ENCODE assay signal across 8 mouse cellular contexts in genomic region chr4:40703710-40704275, GRCm38 (mm10). TPM values are rescaled to one million over a fixed set of nuclear protein-coding genes. Genes with fewer than 3 reads are reported as not detected.
DNase-seq lines count a peak whose midpoint lies in the region; ATAC-seq and TF ChIP-seq lines count a peak whose summit lies in the region.

No protein-coding gene starts in this region.

- no peaks in the 10 kb centered on the region for H3K27me3 ChIP-seq in heart, embryonic 13.5 days (replicated peaks)
- no peaks in the 10 kb centered on the region for H3K27me3 ChIP-seq in G1E (ENCODE audit: insufficient read depth, low read length)
- no peaks in the 10 kb centered on the region for H3K27me3 ChIP-seq in forebrain, embryonic 10.5 days (ENCODE audit: poor library complexity, severe bottlenecking)
- no peaks in the 10 kb centered on the region for H3K27me3 ChIP-seq in limb, embryonic 15.5 days
- no peaks in the 10 kb centered on the region for H3K27me3 ChIP-seq in stomach, embryonic 14.5 days (ENCODE audit: control insufficient read depth, insufficient read depth, low read length)

- H3K27ac ChIP-seq in heart, embryonic 13.5 days (replicated peaks), result peak overlapping the region; percentile 95
- H3K27ac ChIP-seq in forebrain, embryonic 10.5 days, result peak overlapping the region; percentile 94
- H3K27ac ChIP-seq in limb, embryonic 15.5 days, result peak overlapping the region; percentile 98
- peak overlapping the region; percentile 96 for H3K27ac ChIP-seq in stomach, embryonic 14.5 days (ENCODE audit: low read length)

- ATAC-seq in heart, embryonic 13.5 days (ENCODE audit: extremely low read depth, insufficient number of reproducible peaks, low FRiP score, low TSS enrichment), result no peak
- ATAC-seq in G1E (ENCODE audit: extremely low read depth, insufficient number of reproducible peaks, low FRiP score, poor library complexity, severe bottlenecking), result no peak
- no peak for ATAC-seq in limb, embryonic 15.5 days (ENCODE audit: insufficient number of reproducible peaks, low FRiP score, low TSS enrichment, low read depth)
- no peak for ATAC-seq in stomach, embryonic 14.5 days (ENCODE audit: insufficient number of reproducible peaks, insufficient read depth, low FRiP score, low read depth)
- no peak for ATAC-seq in CD4-positive, CD25-positive, alpha-beta regulatory T cell, adult 4 months

- H3K36me3 ChIP-seq in heart, embryonic 13.5 days, result 0 out of 2 replicates have a peak, but pooled peaks cover 3% of the 10 kb centered on the region
- peaks cover 18% of the 10 kb centered on the region for H3K36me3 ChIP-seq in G1E (replicated peaks)
- no peaks in the 10 kb centered on the region for H3K36me3 ChIP-seq in forebrain, embryonic 10.5 days (replicated peaks)
- no peaks in the 10 kb centered on the region for H3K36me3 ChIP-seq in limb, embryonic 15.5 days
- H3K36me3 ChIP-seq in stomach, embryonic 14.5 days (ENCODE audit: control insufficient read depth, insufficient read depth, low read length), result no peaks in the 10 kb centered on the region

- H3K9ac ChIP-seq in heart, embryonic 13.5 days, result peak overlapping the region; percentile 79
- H3K9ac ChIP-seq in limb, embryonic 15.5 days, result peak overlapping the region; percentile 56
- H3K9ac ChIP-seq in stomach, embryonic 14.5 days (replicated peaks; ENCODE audit: low read depth, low read length), result no peak overlapping the region

- 32% methylated on average over 9 of the region's 9 CpGs for WGBS in heart, embryonic 13.5 days
- 39% methylated on average over 9 of the region's 9 CpGs for WGBS in forebrain, embryonic 10.5 days
- WGBS in limb, embryonic 15.5 days, result 29% methylated on average over 9 of the region's 9 CpGs
- 16% methylated on average over 9 of the region's 9 CpGs for WGBS in stomach, embryonic 14.5 days

- peaks cover 26% of the 10 kb centered on the region for H3K4me1 ChIP-seq in heart, embryonic 13.5 days
- peaks cover 28% of the 10 kb centered on the region for H3K4me1 ChIP-seq in G1E (ENCODE audit: insufficient read depth, low read depth, low read length)
- H3K4me1 ChIP-seq in forebrain, embryonic 10.5 days, result peaks cover 28% of the 10 kb centered on the region
- peaks cover 20% of the 10 kb centered on the region for H3K4me1 ChIP-seq in limb, embryonic 15.5 days
- peaks cover 14% of the 10 kb centered on the region; the same call in 1 of the 2 replicates for H3K4me1 ChIP-seq in stomach, embryonic 14.5 days (ENCODE audit: control insufficient read depth, insufficient read depth, low read length)

- no peaks in the 10 kb centered on the region for H3K9me3 ChIP-seq in heart, embryonic 13.5 days
- H3K9me3 ChIP-seq in G1E (replicated peaks), result no peaks in the 10 kb centered on the region
- H3K9me3 ChIP-seq in forebrain, embryonic 10.5 days, result no peaks in the 10 kb centered on the region
- H3K9me3 ChIP-seq in limb, embryonic 15.5 days, result no peaks in the 10 kb centered on the region
- H3K9me3 ChIP-seq in stomach, embryonic 14.5 days (ENCODE audit: control insufficient read depth, low read depth, low read length), result no peaks in the 10 kb centered on the region

- H3K4me3 ChIP-seq in heart, embryonic 13.5 days, result peak overlapping the region; percentile 65
- H3K4me3 ChIP-seq in G1E (ENCODE audit: low read depth, low read length), result peak overlapping the region; percentile 80
- H3K4me3 ChIP-seq in forebrain, embryonic 10.5 days, result peak overlapping the region; percentile 70
- peak overlapping the region; percentile 69 for H3K4me3 ChIP-seq in limb, embryonic 15.5 days
- peak overlapping the region; percentile 45 for H3K4me3 ChIP-seq in stomach, embryonic 14.5 days (ENCODE audit: low read depth, low read length)

- DNase-seq in heart, adult 8-10 months (ENCODE audit: low spot score), result no peak
- no peak for DNase-seq in G1E (ENCODE audit: low spot score)
- no peak for DNase-seq in forebrain, embryonic 10.5 days (ENCODE audit: extremely low spot score, low spot score)
- DNase-seq in frontal cortex, postnatal 25 days (ENCODE audit: low spot score in 2 of 2), result no peak

- TF ChIP-seq CTCF in G1E (IDR thresholded peaks at IDR 0.05; ENCODE audit: low read depth, low read length), result no peak

- peak overlapping the region; percentile 76 for H3K4me2 ChIP-seq in heart, embryonic 13.5 days
- H3K4me2 ChIP-seq in limb, embryonic 15.5 days, result peak overlapping the region; percentile 63
- peak overlapping the region; percentile 60 for H3K4me2 ChIP-seq in stomach, embryonic 14.5 days (replicated peaks; ENCODE audit: low read depth, low read length)

RNA-seq across cellular contexts. Expression of gene Aptx, which starts 0.8 kb away (rescaled TPM):
- polyA plus RNA-seq in heart, embryonic 13.5 days (2015; fragmentation: Nextera tagmentation; extraction: Ambion mirVana), result 25.0 and 29.0 TPM in 2 replicates
- total RNA-seq in heart, adult 8-10 months (2022), result 10 to 100 TPM; 14.8 to 20.0 (median 16.2) TPM
- 10.9 and 11.1 TPM in 2 replicates for total RNA-seq in G1E (2014; fragmentation: Nextera tagmentation)
- 11.8 and 12.4 TPM in 2 replicates for total RNA-seq in G1E (2017)
- polyA plus RNA-seq in G1E (2012), result 1.6 and 5.2 TPM in 2 replicates
- polyA plus RNA-seq in forebrain, embryonic 10.5 days (2016; fragmentation: Nextera tagmentation; extraction: Ambion mirVana), result 34.6 and 36.3 TPM in 2 replicates
- polyA plus RNA-seq in limb, embryonic 15.5 days (2015; fragmentation: Nextera tagmentation; extraction: Ambion mirVana), result 31.8 and 32.1 TPM in 2 replicates
- 25.3 and 29.4 TPM in 2 replicates for polyA plus RNA-seq in stomach, embryonic 14.5 days (2014; fragmentation: Nextera tagmentation; extraction: Ambion mirVana)
- 10 to 100 TPM; 30.5 to 44.1 TPM for polyA plus RNA-seq in CD4-positive, CD25-positive, alpha-beta regulatory T cell, adult 4 months (2017; shearing (Covaris generic))

RNA-seq across cellular contexts. Expression of gene Dnaja1, which starts 18.2 kb away (rescaled TPM):
- polyA plus RNA-seq in heart, embryonic 13.5 days (2015; fragmentation: Nextera tagmentation; extraction: Ambion mirVana), result 243 and 287 TPM in 2 replicates
- 10 to 100 TPM; 46.8 to 94.6 (median 64.6) TPM for total RNA-seq in heart, adult 8-10 months (2022)
- total RNA-seq in G1E (2014; fragmentation: Nextera tagmentation) (174 and 178 TPM in 2 replicates), G1E (2017) (232 and 353 TPM in 2 replicates)
- polyA plus RNA-seq in G1E (2012), result 124 and 221 TPM in 2 replicates
- polyA plus RNA-seq in forebrain, embryonic 10.5 days (2016; fragmentation: Nextera tagmentation; extraction: Ambion mirVana), result 570 and 635 TPM in 2 replicates
- polyA plus RNA-seq in limb, embryonic 15.5 days (2015; fragmentation: Nextera tagmentation; extraction: Ambion mirVana), result 375 and 380 TPM in 2 replicates
- 370 and 388 TPM in 2 replicates for polyA plus RNA-seq in stomach, embryonic 14.5 days (2014; fragmentation: Nextera tagmentation; extraction: Ambion mirVana)
- polyA plus RNA-seq in CD4-positive, CD25-positive, alpha-beta regulatory T cell, adult 4 months (2017; shearing (Covaris generic)), result 100 to 1,000 TPM; 399 to 683 TPM

RNA-seq across cellular contexts. Expression of gene Smu1, which starts 53.9 kb away (rescaled TPM):
- 95.7 and 107 TPM in 2 replicates for polyA plus RNA-seq in heart, embryonic 13.5 days (2015; fragmentation: Nextera tagmentation; extraction: Ambion mirVana)
- total RNA-seq in heart, adult 8-10 months (2022), result 10 to 100 TPM; 29.4 to 31.0 (median 30.4) TPM
- total RNA-seq in G1E (2014; fragmentation: Nextera tagmentation) (50.2 and 51.4 TPM in 2 replicates), G1E (2017) (141 and 149 TPM in 2 replicates)
- polyA plus RNA-seq in G1E (2012), result 6.6 and 9.1 TPM in 2 replicates
- polyA plus RNA-seq in forebrain, embryonic 10.5 days (2016; fragmentation: Nextera tagmentation; extraction: Ambion mirVana), result 196 and 198 TPM in 2 replicates
- polyA plus RNA-seq in limb, embryonic 15.5 days (2015; fragmentation: Nextera tagmentation; extraction: Ambion mirVana), result 134 and 138 TPM in 2 replicates
- polyA plus RNA-seq in stomach, embryonic 14.5 days (2014; fragmentation: Nextera tagmentation; extraction: Ambion mirVana), result 146 TPM in 2 replicates
- polyA plus RNA-seq in CD4-positive, CD25-positive, alpha-beta regulatory T cell, adult 4 months (2017; shearing (Covaris generic)), result 100 to 1,000 TPM; 122 to 123 TPM
